Mouse (Mus musculus) lung, adult 2 months (tissue): Measurements from ENCODE around the gene Kdelr3.

Source experiments
- CTCF ChIP-seq: fragments of 200-500 bp; IDR thresholded peaks from 2 replicates; pipeline ENCODE4 v1.5.1; 2011; ENCODE audit warnings: mild to moderate bottlenecking, low read length, control low read depth; ENCODE audit not compliant: insufficient read depth
- POLR2A ChIP-seq: fragments of 200-500 bp; IDR thresholded peaks from 2 replicates; pipeline ENCODE4 v1.6.1; 2011; ENCODE audit warnings: low read depth, mild to moderate bottlenecking, control low read depth, low read length, borderline replicate concordance; ENCODE audit errors: extremely low read depth

GRCm38 (mm10) chr15:79559649-79560048, 43.4 kb downstream of the Kdelr3 start:
- TF ChIP-seq CTCF, result no peak
- TF ChIP-seq POLR2A, result no peak
